Mouse (Mus musculus): ENCODE measurements at regions not wholly inside any gene's neighbourhood (a gene's known extent, or its start where the extent isn't known, plus 50 kb on each side); places are given as distances from the start of the nearest gene placed in this dataset.

GRCm38 (mm10) chr5:111578088-111578487, 155.6 kb upstream of the Gm26897 start:
- TF ChIP-seq TAL1 (IDR thresholded peaks at IDR 0.05; ENCODE audit: low read length): no peak
- TF ChIP-seq GATA1 (IDR thresholded peaks at IDR 0.05; ENCODE audit: low read length): no peak
